Mouse (Mus musculus) left cerebral cortex, adult 6 months (tissue): ENCODE measurements around the gene Babam1. TPM values are rescaled to one million over a fixed set of nuclear protein-coding genes. Genes with fewer than 3 reads are reported as not detected.

Experiments
- long read RNA-seq, 2 experiments: library from polyadenylated mRNA; unstranded; transcript quantifications; one replicate each; pipeline ENCODE4 v2.0.0; 2019 to 2020
- polyA plus RNA-seq: library from polyadenylated mRNA; unstranded; fragments of <200 nt; fragmentation: Nextera tagmentation; gene quantifications from 2 replicates; pipeline ENCODE4 v1.2.3, GENCODE M21; 2021

Babam1 gene
- 94.9 and 99.9 TPM in 2 replicates for polyA plus RNA-seq
- long read RNA-seq, experiment 1, transcript Babam1-201 (9 exons, 1,433 nt) = major isoform, 222 of 297 reads
- long read RNA-seq, experiment 1, partial matches to known transcripts = 31 of 297 reads
- long read RNA-seq, experiment 1, other reads (novel, unspliced or antisense) = 44 of 297 reads
- long read RNA-seq, experiment 2, transcript Babam1-201 (9 exons, 1,433 nt) = major isoform, 59 of 81 reads
- long read RNA-seq, experiment 2, partial matches to known transcripts = 7 of 81 reads
- long read RNA-seq, experiment 2, other reads (novel, unspliced or antisense) = 15 of 81 reads

GRCm38 (mm10) chr8:71396639-71397305 is at the start of gene Babam1:
Gene Babam1 (plus strand): TSS chr8:71396861.

GRCm38 (mm10) chr8:71366771-71367528 is 29.7 kb upstream of the Babam1 start, which contains the start of gene Use1:
Gene Use1 (plus strand): TSS chr8:71366848.

GRCm38 (mm10) chr8:71371236-71371848 is 25.3 kb upstream of the Babam1 start, which contains the start of gene Ocel1:
Gene Ocel1 (plus strand): TSS chr8:71371298.

GRCm38 (mm10) chr8:71381421-71381970 is 15.2 kb upstream of the Babam1 start, which contains the start of gene Nr2f6:
Gene Nr2f6 (minus strand): TSS chr8:71381960.

GRCm38 (mm10) chr8:71395629-71396028 is 1.0 kb upstream of the Babam1 start, which contains the start of gene Ushbp1:
Gene Ushbp1 (minus strand): TSS chr8:71395802.

GRCm38 (mm10) chr8:71405401-71406098 is 8.9 kb downstream of the Babam1 start, which contains the start of gene Ankle1:
Gene Ankle1 (plus strand): TSS chr8:71406010.

Other genes with a start within 250 kb of the Babam1 start
- gene Myo9b, start 124.1 kb upstream of the Babam1 start, polyA plus RNA-seq = 1.1 and 1.9 TPM in 2 replicates
- gene Haus8, start 123.9 kb upstream of the Babam1 start, polyA plus RNA-seq = 11.5 and 12.2 TPM in 2 replicates
- gene Use1, start 30.0 kb upstream of the Babam1 start, polyA plus RNA-seq = 169 and 227 TPM in 2 replicates
- gene Ocel1, start 25.6 kb upstream of the Babam1 start, polyA plus RNA-seq = 7.5 and 8.3 TPM in 2 replicates
- gene Nr2f6, start 14.9 kb upstream of the Babam1 start, polyA plus RNA-seq = 7.4 and 23.6 TPM in 2 replicates
- gene Ushbp1, start 1.1 kb upstream of the Babam1 start, polyA plus RNA-seq = 1.5 and 2.1 TPM in 2 replicates
- not detected in 2 replicates for gene Ankle1, start 9.1 kb downstream of the Babam1 start, polyA plus RNA-seq
- gene Abhd8, start 66.8 kb downstream of the Babam1 start, polyA plus RNA-seq = 416 and 457 TPM in 2 replicates
- gene Mrpl34, start 68.1 kb downstream of the Babam1 start, polyA plus RNA-seq = 139 and 150 TPM in 2 replicates
- 125 and 142 TPM in 2 replicates for gene Dda1, start 72.3 kb downstream of the Babam1 start, polyA plus RNA-seq
- gene Ano8, start 89.1 kb downstream of the Babam1 start, polyA plus RNA-seq = 0.43 and 3.1 TPM in 2 replicates
- 9.0 and 11.7 TPM in 2 replicates for gene Gtpbp3, start 91.2 kb downstream of the Babam1 start, polyA plus RNA-seq
- gene Plvap, start 114.9 kb downstream of the Babam1 start, polyA plus RNA-seq = 6.2 and 10.7 TPM in 2 replicates
- not detected in 2 replicates for gene Ccdc194, start 128.8 kb downstream of the Babam1 start, polyA plus RNA-seq
- gene Bst2, start 140.6 kb downstream of the Babam1 start, polyA plus RNA-seq = 6.3 and 12.5 TPM in 2 replicates
- 51.4 and 59.6 TPM in 2 replicates for gene Mvb12a, start 146.1 kb downstream of the Babam1 start, polyA plus RNA-seq
- gene Tmem221, start 162.0 kb downstream of the Babam1 start, polyA plus RNA-seq = 0.18 and 0.21 TPM in 2 replicates
- gene Nxnl1, start 169.7 kb downstream of the Babam1 start, polyA plus RNA-seq = 0.13 and 0.15 TPM in 2 replicates
- 64.9 and 88.1 TPM in 2 replicates for gene Slc27a1, start 172.0 kb downstream of the Babam1 start, polyA plus RNA-seq
- gene Pgls, start 195.3 kb downstream of the Babam1 start, polyA plus RNA-seq = 102 and 107 TPM in 2 replicates
- 1.7 TPM in 2 replicates for gene Fam129c, start 200.8 kb downstream of the Babam1 start, polyA plus RNA-seq
- gene Colgalt1, start 214.1 kb downstream of the Babam1 start, polyA plus RNA-seq = 15.6 and 20.1 TPM in 2 replicates